Mouse (Mus musculus): ENCODE results near the gene Scube3.

- TF ChIP-seq CTCF (conservative IDR thresholded peaks at IDR 0.05; ENCODE audit: low read length) (no peak), POU5F1 (IDR thresholded peaks at IDR 0.05; ENCODE audit: borderline replicate concordance, low read length) (no peak), NANOG (IDR thresholded peaks at IDR 0.05; ENCODE audit: borderline replicate concordance, low read length) (no peak)
Observed at GRCm38 (mm10) chr17:28104416-28104815, 37.5 kb upstream of the Scube3 start.

Measured in E14TG2a.4 (cell line).